Mouse (Mus musculus): ENCODE measurements at regions not wholly inside any gene's neighbourhood (a gene's known extent, or its start where the extent isn't known, plus 50 kb on each side); places are given as distances from the start of the nearest gene placed in this dataset.

DNA sequence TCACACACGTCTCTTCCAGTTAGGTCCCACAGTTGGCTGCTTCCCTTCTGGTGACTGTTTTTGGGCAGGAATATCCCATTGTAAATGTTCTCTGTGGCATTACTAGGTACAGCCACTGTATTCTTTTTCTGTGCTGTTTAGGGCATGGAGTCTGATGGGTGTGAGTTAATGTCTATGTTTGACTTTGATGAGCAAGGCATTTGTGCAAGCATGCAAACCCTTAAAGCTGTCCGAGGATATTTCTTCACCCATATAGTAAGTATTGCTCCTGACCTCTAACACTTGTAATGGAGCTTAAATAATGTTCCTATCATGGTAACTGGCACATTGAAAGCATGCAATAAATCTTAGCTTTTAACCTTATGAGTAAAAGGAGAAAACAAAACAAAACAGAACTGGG lies 133.6 kb upstream of the Col8a1 start:
- ATAC-seq (ENCODE audit: low FRiP score): no peak
- Histone ChIP-seq H3K27me3 (no peaks in the 10 kb centered on the region), H3K27ac (no peak overlapping the region), H3K4me2 (replicated peaks) (no peak overlapping the region), H3K4me3 (no peak overlapping the region), H3K9me3 (replicated peaks) (no peaks in the 10 kb centered on the region), H3K36me3 (no peaks in the 10 kb centered on the region), H3K4me1 (no peaks in the 10 kb centered on the region), H3K9ac (no peak overlapping the region)
- WGBS: 51% methylated on average over 2 of the region's 2 CpGs

DNA sequence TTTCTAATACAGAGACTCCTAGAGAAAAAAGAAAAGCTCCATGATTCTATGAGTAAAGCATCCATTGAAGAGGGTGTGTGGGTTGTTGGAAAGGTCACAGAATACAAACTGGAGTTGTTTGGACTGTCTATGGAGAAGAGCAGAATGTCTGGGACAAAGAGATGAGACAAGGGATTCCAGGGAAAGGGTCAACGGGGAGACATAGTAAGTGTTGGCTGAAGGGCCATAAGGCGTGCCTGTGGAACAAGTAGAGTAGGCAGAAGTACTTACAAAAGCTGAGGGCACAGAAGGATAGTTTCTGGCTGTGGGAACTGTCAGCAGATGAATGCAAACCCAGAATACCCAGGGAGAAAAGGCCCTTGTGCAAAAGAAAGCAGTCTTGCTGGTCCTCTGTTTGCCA lies 134.0 kb upstream of the Col8a1 start:
- H3K4me1 ChIP-seq: no peaks in the 10 kb centered on the region
- no peak overlapping the region for H3K4me2 ChIP-seq (replicated peaks)
- peak; percentile 54; the same call in 1 of the 2 replicates for ATAC-seq (ENCODE audit: low FRiP score)
- H3K9me3 ChIP-seq (replicated peaks): no peaks in the 10 kb centered on the region
- H3K36me3 ChIP-seq: no peaks in the 10 kb centered on the region
- H3K27me3 ChIP-seq: no peaks in the 10 kb centered on the region
- H3K27ac ChIP-seq: no peak overlapping the region
- no peak overlapping the region for H3K4me3 ChIP-seq
- no peak overlapping the region for H3K9ac ChIP-seq
- 35% methylated on average over 2 of the region's 2 CpGs for WGBS

DNA sequence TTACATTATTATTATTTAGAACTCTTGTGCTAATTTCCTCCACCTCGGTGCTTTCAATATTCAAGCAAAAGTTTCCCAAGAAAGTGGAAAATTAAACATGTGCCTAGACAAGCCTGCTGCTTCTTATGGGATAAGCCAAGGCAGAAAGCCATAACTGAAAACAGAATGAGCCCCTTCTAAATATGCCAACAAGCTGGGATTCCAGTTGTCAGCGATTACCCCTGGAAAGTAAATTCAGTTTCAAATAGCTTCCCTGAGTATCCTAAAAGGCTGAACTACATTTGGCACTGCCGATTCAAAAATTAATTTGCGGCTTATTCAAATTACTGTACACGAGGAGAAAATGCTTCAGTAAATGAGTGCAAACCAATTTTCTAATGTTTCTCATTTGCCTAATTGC lies 135.6 kb upstream of the Col8a1 start:
- no peak for ATAC-seq (ENCODE audit: low FRiP score)
- Histone ChIP-seq H3K4me3 (no peak overlapping the region), H3K9ac (no peak overlapping the region), H3K27me3 (no peaks in the 10 kb centered on the region), H3K36me3 (no peaks in the 10 kb centered on the region), H3K4me1 (no peaks in the 10 kb centered on the region), H3K4me2 (replicated peaks) (no peak overlapping the region), H3K27ac (no peak overlapping the region), H3K9me3 (replicated peaks) (no peaks in the 10 kb centered on the region)
- 88% methylated on average over 5 of the region's 5 CpGs for WGBS

DNA sequence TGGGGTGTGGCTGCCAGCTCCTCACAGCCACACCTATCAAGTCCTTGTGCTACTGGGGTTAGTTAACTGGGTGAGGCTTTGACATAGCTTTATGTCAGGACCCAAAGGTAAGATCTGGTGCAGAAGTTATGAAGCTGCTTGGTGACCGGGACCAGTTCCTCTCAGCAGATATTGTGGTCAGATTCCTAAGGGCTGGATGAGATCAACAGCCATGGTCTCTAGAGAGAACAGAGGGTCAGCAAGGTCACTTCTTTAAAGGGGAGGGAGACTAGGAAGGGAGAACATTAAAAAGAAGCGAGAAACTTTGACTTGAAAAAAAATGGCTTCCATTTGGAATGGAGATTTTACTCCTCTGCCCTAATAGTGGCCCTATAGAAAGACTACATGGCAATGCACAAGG lies 138.6 kb upstream of the Col8a1 start:
- no peak for ATAC-seq (ENCODE audit: low FRiP score)
- 83% methylated on average over 2 of the region's 2 CpGs for WGBS
- Histone ChIP-seq H3K4me1 (no peaks in the 10 kb centered on the region), H3K4me3 (no peak overlapping the region), H3K27ac (no peak overlapping the region), H3K9me3 (replicated peaks) (no peaks in the 10 kb centered on the region), H3K4me2 (replicated peaks) (no peak overlapping the region), H3K27me3 (no peaks in the 10 kb centered on the region), H3K9ac (no peak overlapping the region), H3K36me3 (no peaks in the 10 kb centered on the region)

DNA sequence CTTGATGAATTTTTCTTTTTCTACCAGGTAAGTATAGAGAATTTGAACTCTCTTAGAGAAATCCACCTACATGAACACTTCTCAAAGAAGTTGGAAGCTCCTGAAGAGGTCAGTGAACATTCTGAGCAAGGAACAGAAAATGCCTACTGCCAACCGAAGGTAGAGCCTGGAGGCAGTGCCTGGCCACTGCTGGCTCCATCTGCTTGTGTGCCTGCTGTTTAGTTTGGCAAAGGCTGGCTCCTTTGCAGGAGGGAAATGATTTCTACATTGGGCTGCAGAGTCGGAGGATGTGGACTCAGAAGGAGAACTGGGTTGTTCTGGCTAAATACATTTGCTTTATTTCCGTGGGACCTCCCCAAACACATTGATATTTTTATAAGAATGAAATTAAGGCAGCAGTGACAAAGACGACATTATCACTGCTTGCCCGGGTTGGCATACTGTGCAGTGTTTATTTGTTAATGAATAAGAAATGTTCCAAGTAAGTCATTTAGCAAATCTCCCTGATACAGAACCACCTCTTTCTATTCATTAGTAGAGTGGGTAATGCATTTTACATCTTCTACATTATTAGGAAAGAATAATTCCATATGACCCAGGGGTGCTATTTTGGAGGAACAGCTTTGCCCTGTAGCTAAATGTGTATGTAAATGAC lies 139.3 kb upstream of the Col8a1 start:
- 78% methylated on average over 5 of the region's 5 CpGs for WGBS
- no peak overlapping the region for H3K4me2 ChIP-seq (replicated peaks)
- no peak for ATAC-seq (ENCODE audit: low FRiP score)
- H3K9me3 ChIP-seq (replicated peaks): no peaks in the 10 kb centered on the region
- H3K4me3 ChIP-seq: no peak overlapping the region
- H3K36me3 ChIP-seq: no peaks in the 10 kb centered on the region
- H3K27ac ChIP-seq: no peak overlapping the region
- no peak overlapping the region for H3K9ac ChIP-seq
- no peaks in the 10 kb centered on the region for H3K4me1 ChIP-seq
- H3K27me3 ChIP-seq: no peaks in the 10 kb centered on the region

DNA sequence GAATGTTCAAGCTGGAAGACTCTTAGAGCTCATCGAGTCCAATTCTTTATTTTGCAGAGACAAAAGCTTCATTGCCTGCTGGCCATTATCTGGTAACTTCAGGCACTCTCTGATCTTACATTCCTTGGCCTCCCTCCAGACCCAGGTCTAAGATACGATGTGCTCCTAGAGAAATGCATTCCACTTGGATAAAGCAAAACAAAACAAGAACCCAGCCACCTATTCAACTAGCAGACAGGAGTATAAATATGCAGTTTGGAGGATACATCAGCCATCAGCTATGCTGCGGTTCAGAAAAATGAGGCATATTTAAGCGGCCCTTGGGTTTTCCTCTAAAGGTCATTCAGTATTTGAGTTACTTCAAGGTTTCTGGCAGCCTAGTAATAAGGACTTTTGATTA lies 146.5 kb upstream of the Col8a1 start:
- Histone ChIP-seq H3K9me3 (replicated peaks) (no peaks in the 10 kb centered on the region), H3K4me2 (replicated peaks) (no peak overlapping the region), H3K4me1 (no peaks in the 10 kb centered on the region), H3K27ac (no peak overlapping the region), H3K9ac (no peak overlapping the region), H3K4me3 (no peak overlapping the region), H3K36me3 (no peaks in the 10 kb centered on the region), H3K27me3 (no peaks in the 10 kb centered on the region)
- no peak for ATAC-seq (ENCODE audit: low FRiP score)
- WGBS: 66% methylated on average over 4 of the region's 4 CpGs

DNA sequence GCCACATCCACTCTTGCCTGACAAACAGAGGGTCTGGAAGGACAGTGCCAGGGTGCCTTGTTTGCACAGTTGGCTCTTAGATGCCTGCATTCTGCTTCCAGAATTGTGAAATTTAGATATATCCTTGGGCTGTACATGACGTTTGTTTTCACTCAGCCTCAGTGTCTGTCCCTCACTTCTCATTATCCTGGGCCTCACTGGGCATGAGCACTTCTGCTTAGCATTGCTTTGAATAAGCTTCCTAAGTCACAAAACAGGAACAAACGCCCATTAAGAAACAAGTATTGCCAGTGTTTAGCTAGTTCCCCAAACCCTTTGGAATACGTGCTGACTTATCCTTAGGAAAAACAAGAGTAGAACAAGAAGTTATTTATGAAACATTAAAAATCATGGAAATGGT lies 148.0 kb upstream of the Col8a1 start:
- WGBS: 77% methylated on average over 3 of the region's 3 CpGs
- H3K36me3 ChIP-seq: no peaks in the 10 kb centered on the region
- ATAC-seq (ENCODE audit: low FRiP score): no peak
- no peaks in the 10 kb centered on the region for H3K9me3 ChIP-seq (replicated peaks)
- H3K4me1 ChIP-seq: no peaks in the 10 kb centered on the region
- no peak overlapping the region for H3K4me2 ChIP-seq (replicated peaks)
- no peak overlapping the region for H3K9ac ChIP-seq
- no peak overlapping the region for H3K4me3 ChIP-seq
- H3K27me3 ChIP-seq: no peaks in the 10 kb centered on the region
- H3K27ac ChIP-seq: no peak overlapping the region

DNA sequence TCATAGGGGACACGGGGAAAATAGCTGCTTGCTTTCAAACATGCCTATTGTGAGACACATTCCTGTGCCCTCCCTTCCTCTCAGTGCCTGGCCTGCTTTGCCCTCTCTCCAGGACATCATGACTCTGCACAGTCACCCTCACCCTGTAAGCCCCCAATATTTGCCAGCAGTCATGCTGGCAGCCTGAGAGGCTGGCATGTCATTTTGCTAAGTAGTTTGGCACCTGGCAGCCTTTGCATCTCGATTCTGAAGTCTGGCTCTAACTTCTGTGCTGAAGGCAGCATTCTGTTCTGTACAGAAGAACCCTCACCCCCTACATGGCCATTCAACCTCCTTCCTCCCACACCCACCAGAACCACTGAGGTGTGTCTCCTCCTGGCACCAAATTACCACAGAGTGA lies 157.5 kb upstream of the Col8a1 start:
- ATAC-seq (ENCODE audit: low FRiP score): no peak
- no peak overlapping the region for H3K27ac ChIP-seq
- 45% methylated on average over 2 of the region's 2 CpGs for WGBS

DNA sequence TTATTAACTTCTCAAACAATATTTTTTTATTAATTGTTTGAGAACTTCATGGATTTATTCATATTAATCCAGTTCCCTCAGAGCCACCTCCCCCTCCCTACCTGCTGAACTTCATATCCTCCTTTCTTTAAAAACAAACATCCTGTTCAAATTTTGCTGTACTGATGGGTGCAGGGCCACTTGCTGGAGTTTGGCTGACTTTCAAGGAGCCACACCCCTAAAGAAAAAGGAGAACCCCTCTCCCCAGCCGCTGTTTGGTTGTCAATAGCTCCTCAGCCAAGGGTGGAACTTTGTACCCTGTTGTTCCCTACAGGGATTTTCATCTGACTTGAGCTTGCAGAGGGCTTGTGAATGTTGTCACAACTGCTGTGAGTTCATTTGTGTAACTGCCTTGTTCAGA lies 160.0 kb upstream of the Col8a1 start:
- WGBS: 61% methylated on average over 1 of the region's 1 CpGs
- Histone ChIP-seq H3K27ac (no peak overlapping the region), H3K9ac (no peak overlapping the region), H3K4me1 (no peaks in the 10 kb centered on the region), H3K4me3 (no peak overlapping the region), H3K36me3 (no peaks in the 10 kb centered on the region), H3K27me3 (no peaks in the 10 kb centered on the region), H3K4me2 (replicated peaks) (no peak overlapping the region), H3K9me3 (replicated peaks) (no peaks in the 10 kb centered on the region)
- ATAC-seq (ENCODE audit: low FRiP score): no peak

More for the DNA sequence above, 157.5 kb upstream of the Col8a1 start:
- H3K9me3 ChIP-seq (replicated peaks): no peaks in the 10 kb centered on the region
- H3K36me3 ChIP-seq: no peaks in the 10 kb centered on the region
- H3K4me3 ChIP-seq: no peak overlapping the region
- H3K4me2 ChIP-seq (replicated peaks): no peak overlapping the region
- no peak overlapping the region for H3K9ac ChIP-seq
- no peaks in the 10 kb centered on the region for H3K4me1 ChIP-seq
- H3K27me3 ChIP-seq: no peaks in the 10 kb centered on the region

DNA sequence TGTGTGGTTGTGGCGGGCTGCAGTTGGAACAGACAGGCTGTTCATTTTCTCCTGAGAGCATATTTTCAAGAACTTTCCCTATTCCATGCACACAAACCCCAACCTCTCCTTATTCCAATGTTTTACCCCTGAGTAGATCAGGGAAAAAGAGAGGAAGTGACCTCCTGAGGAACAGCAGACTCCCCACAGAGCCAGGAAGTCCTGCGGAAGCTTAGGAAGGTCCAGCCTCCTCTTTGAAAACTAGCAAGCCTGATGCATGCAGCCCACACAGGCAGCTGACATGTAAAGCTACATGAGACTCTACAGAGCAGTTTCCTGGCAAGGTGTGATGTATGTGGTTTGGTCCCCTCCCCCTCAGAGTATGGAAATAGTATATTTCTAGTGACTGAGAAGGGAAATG lies 160.9 kb upstream of the Col8a1 start:
- Histone ChIP-seq H3K9me3 (replicated peaks) (no peaks in the 10 kb centered on the region), H3K4me1 (no peaks in the 10 kb centered on the region), H3K27ac (no peak overlapping the region), H3K4me3 (no peak overlapping the region), H3K9ac (no peak overlapping the region), H3K4me2 (replicated peaks) (no peak overlapping the region), H3K36me3 (no peaks in the 10 kb centered on the region), H3K27me3 (no peaks in the 10 kb centered on the region)
- 76% methylated on average over 2 of the region's 2 CpGs for WGBS
- no peak for ATAC-seq (ENCODE audit: low FRiP score)

DNA sequence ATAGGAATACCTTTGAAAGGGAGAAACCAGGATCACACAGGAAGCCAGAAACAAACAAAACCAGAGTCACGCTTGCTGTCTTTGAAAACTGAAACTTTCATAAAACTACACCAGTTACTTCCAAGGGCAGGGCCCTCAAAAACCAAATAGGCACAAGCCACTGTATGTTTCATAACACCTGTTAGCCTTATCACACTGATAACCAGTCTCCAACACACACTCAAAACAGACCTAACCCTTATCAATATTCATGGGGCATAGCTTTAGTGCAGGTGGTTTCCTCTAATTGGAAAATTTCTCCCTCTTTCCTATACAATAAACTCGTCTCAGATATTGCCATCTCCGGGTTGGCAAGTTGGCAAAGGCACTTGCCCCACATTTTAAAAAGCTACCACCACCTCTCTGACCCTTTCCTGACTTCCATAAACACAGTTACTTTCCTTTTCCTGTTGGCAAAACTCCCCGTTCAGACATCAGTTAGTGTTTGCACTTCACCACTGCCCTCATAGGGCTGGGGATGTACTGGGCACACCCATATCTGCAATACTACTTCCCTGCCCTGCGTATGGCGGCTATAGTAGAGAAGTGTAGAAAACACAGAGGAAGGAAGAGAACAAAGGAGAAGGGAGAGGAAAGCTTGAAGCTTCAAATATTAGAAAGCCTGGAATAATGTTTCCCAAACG lies 169.1 kb upstream of the Col8a1 start:
- no peak for ATAC-seq (ENCODE audit: low FRiP score)
- no peak overlapping the region for H3K27ac ChIP-seq
- 75% methylated on average over 7 of the region's 7 CpGs for WGBS
- H3K4me3 ChIP-seq: no peak overlapping the region
- no peak overlapping the region for H3K9ac ChIP-seq
- no peaks in the 10 kb centered on the region for H3K27me3 ChIP-seq
- no peak overlapping the region for H3K4me2 ChIP-seq (replicated peaks)
- H3K9me3 ChIP-seq (replicated peaks): no peaks in the 10 kb centered on the region
- H3K36me3 ChIP-seq: no peaks in the 10 kb centered on the region
- no peaks in the 10 kb centered on the region for H3K4me1 ChIP-seq

DNA sequence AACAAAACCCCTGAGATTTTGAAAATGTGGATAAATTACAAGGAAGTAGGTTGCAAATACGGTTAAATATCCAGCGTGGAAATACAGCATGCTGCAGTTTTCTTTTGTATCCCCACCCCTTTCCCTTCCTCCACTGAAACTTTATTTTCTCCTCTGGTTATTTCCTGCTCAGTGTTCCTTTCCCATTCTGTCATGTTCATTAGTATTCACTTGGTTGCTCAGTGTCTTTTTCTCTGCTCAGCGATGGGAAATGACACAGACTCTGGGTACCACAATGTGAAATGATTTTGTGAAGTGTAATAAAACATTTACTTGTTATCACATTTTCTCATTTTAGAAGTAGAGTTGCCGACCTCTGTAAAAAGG lies 169.6 kb upstream of the Col8a1 start:
- Histone ChIP-seq H3K27me3 (no peaks in the 10 kb centered on the region), H3K27ac (no peak overlapping the region), H3K4me3 (no peak overlapping the region), H3K9me3 (replicated peaks) (no peaks in the 10 kb centered on the region), H3K36me3 (no peaks in the 10 kb centered on the region), H3K9ac (no peak overlapping the region), H3K4me1 (no peaks in the 10 kb centered on the region), H3K4me2 (replicated peaks) (no peak overlapping the region)
- ATAC-seq (ENCODE audit: low FRiP score): no peak
- 69% methylated on average over 4 of the region's 4 CpGs for WGBS

DNA sequence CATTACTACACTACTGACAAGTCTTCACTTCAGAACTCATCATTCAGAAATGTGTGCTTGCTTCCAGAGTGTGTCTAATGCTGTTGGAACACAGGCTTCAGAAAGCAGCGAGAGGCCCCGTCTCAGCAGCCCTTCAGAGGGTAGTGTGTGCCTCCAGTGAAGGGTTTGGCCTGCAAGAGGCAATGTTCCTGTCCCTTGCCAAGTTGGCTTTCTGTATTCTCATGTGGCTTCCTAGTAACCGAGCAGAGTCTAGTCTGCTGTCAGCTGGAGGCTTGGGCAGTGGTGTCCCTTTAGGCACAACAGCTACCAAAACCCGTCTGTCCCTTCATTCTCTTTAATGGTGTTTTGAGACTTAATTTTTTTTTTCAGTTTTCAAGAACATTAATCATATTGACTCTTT lies 173.3 kb upstream of the Col8a1 start:
- no peak overlapping the region for H3K4me3 ChIP-seq
- H3K27ac ChIP-seq: no peak overlapping the region
- no peak overlapping the region for H3K9ac ChIP-seq
- WGBS: 78% methylated on average over 4 of the region's 4 CpGs
- H3K4me1 ChIP-seq: no peaks in the 10 kb centered on the region
- ATAC-seq (ENCODE audit: low FRiP score): no peak
- H3K9me3 ChIP-seq (replicated peaks): no peaks in the 10 kb centered on the region
- no peaks in the 10 kb centered on the region for H3K27me3 ChIP-seq
- H3K4me2 ChIP-seq (replicated peaks): no peak overlapping the region
- no peaks in the 10 kb centered on the region for H3K36me3 ChIP-seq

Measured in hindbrain, embryonic 12.5 days (tissue).